Mouse (Mus musculus) kidney, adult 2 months (tissue): Measurements from ENCODE around the gene Gm3646.

Experiments used
- CTCF ChIP-seq: fragments of 200-500 bp; conservative IDR thresholded peaks from 2 replicates; pipeline ENCODE4 v1.5.1; 2011; ENCODE audit warnings: low read depth, mild to moderate bottlenecking, control low read depth, low read length, moderate library complexity, mixed read lengths; ENCODE audit not compliant: insufficient read depth, insufficient read length
- POLR2A ChIP-seq: fragments of 200-500 bp; IDR thresholded peaks from one replicate; pipeline ENCODE4 v1.6.1; 2011; ENCODE audit warnings: low read depth, low read length, control low read depth

DNA sequence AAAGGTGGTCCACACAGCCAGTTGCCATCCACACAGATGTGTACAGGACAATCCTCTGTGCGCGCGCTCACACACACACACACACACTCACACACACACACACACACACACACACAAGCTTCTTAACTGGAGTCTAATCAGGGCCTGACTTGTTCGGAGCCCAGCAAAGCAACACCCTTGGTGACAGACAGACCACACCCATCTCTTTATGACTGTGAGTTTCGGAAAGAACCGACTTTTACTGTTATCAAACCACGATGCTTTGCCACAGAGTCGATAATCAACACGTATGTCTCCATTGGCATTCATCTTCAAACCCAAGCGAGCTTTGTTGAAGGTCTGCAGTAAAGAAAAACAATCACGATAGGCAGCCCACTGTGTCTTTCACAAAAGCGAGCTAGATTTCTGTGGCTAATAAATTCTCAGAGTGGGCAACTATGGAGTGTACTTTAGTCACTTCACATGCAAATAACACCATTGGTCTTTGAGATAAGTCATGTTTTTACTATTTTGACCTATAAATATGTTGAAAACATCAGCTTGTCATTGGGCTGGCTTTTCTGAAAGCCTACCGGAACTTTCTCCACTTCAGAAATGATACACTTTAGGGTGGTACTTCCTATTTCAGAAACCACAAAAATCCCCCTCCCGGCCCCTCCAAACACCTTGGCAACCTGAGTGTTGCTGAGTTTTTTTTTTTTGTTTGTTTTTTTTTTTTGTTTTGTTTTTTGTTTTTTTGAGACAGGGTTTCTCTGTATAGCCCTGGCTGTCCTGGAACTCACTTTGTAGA, 37.3 kb upstream of the Gm3646 start:
- no peak for TF ChIP-seq CTCF
- TF ChIP-seq POLR2A: no peak
